Mouse (Mus musculus): ENCODE data around the gene Ppp3ca.

DNA sequence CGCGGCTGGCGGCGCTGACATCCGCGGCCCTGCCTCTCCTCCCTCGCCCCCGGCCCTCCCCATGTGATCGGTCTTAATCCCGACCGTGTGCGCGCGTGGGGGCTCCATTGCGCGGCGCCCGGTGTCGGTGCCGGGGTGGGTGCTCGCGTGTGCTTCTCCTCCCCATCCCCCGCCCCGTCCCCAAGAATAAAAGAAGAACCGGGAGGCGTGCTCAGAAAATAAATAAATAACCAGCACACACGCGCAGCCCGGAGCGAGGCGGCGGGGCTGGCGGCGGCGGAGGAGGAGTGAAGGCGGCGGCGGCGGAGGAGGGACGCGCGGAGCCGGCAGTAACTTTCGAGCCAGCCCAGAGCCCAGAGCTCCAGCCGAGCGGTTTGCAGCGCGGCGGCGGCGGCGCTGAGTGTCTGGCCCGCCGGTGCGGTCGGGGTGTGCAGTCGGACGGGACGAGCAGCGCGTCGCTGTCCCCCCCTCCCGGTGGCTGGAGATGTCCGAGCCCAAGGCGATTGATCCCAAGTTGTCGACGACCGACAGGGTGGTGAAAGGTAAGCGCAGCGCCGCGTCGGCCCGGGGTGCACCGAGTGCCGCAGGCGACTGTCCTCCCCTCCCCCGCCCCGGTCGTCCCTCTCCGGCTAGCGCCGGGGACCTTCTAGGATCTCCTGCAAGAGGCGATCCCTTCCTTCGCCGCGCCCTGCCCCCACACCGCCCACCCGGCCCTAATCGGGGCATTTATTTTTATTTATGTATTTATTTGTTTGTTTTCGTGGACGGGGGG lies 622 bp downstream of the Ppp3ca start:
- TF ChIP-seq POLR2A (IDR thresholded peaks at IDR 0.05; ENCODE audit: low read depth, low read length): no peak
- no peak for TF ChIP-seq CTCF (IDR thresholded peaks at IDR 0.05; ENCODE audit: extremely low read depth, insufficient read depth, insufficient read length, insufficient replicate concordance)
